In the genomic region with DNA sequence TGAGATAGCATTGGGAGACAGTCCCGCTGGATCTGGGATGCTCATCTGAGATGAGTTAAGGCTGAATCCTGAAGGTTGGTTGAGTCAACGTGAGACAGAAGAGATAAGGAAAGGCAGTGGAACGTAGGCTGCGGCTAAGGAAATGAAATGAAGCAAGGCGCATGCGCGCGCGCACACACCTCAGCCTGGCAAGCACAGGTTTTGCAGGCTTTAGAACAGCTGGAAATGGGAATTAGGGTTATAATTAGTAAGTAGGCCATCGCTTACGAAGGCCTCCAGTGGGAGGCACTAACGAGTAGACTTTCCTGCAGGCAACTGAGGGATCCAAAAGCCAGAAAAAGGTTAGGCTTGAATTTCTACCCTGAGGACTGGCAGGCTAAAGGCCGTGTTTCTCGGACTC, we compare ENCODE assay signal across 1 mouse cellular context.
TF ChIP-seq lines count a peak whose summit lies in the region.

No protein-coding gene starts in this region.

TF ChIP-seq in MEL, 35 proteins besides CTCF, POLR2A, EP300 and RAD21:
- TF ChIP-seq GATA1 (IDR thresholded peaks at IDR 0.05; ENCODE audit: low read depth, low read length) (no peak), BHLHE40 (IDR thresholded peaks at IDR 0.05; ENCODE audit: borderline replicate concordance, low read depth, low read length) (no peak), UBTF (IDR thresholded peaks at IDR 0.05; ENCODE audit: borderline replicate concordance, insufficient read depth, low read depth, low read length) (no peak), ZMIZ1 (IDR thresholded peaks at IDR 0.05; ENCODE audit: low read depth, low read length) (no peak), KAT2A (conservative IDR thresholded peaks at IDR 0.05; ENCODE audit: low read depth, low read length) (no peak), MYC (IDR thresholded peaks at IDR 0.05; ENCODE audit: low read depth, low read length) (no peak), RCOR1 (IDR thresholded peaks at IDR 0.05; ENCODE audit: low read depth, low read length) (no peak), NRF1 (IDR thresholded peaks at IDR 0.05; ENCODE audit: insufficient read depth, low read depth, low read length, poor library complexity, severe bottlenecking) (no peak), E2F4 (IDR thresholded peaks at IDR 0.05; ENCODE audit: borderline replicate concordance, low read depth, low read length) (no peak), MAX (IDR thresholded peaks at IDR 0.05; ENCODE audit: low read length) (no peak), ELF1 (IDR thresholded peaks at IDR 0.05; ENCODE audit: low read depth, low read length) (no peak), MAFK (IDR thresholded peaks at IDR 0.05; ENCODE audit: borderline replicate concordance, low read depth, low read length) (no peak), CHD1 (IDR thresholded peaks at IDR 0.05; ENCODE audit: low read depth, low read length) (no peak), ETS1 (IDR thresholded peaks at IDR 0.05; ENCODE audit: low read depth, low read length) (no peak), USF2 (IDR thresholded peaks at IDR 0.05; ENCODE audit: borderline replicate concordance in 1 of 2, insufficient read depth in 1 of 2, low read depth in 1 of 2, low read length in 2 of 2) (no peak), GABPA (IDR thresholded peaks at IDR 0.05; ENCODE audit: low read depth, low read length) (no peak), MEF2A (IDR thresholded peaks at IDR 0.05; ENCODE audit: extremely low read depth, insufficient replicate concordance, low read depth, low read length, poor library complexity, severe bottlenecking) (no peak)
